Mouse (Mus musculus) MEL (cell line): ENCODE data around the gene Acrbp. TPM values are rescaled to one million over a fixed set of nuclear protein-coding genes. Genes with fewer than 3 reads are reported as not detected.

Experiments used
- DNase-seq: peaks from one replicate; pipeline ENCODE4 v3.0.0; 2011; ENCODE audit warnings: low read depth, low spot score
- H3K27ac ChIP-seq: 2 replicates; pipeline ENCODE4 v1.5.1; 2012; ENCODE audit warnings: low read depth, mild to moderate bottlenecking, control low read depth, low read length, moderate library complexity; ENCODE audit not compliant: control insufficient read depth
- H3K27me3 ChIP-seq, 2 experiments: fragments of 150-350 bp in 1 of 2; sonication (generic) in 1 of 2; 2 replicates each; pipeline ENCODE4 v1.6.1; 2012; ENCODE audit warnings: low read length in 2 of 2, mild to moderate bottlenecking in 2 of 2, improper control_type of control experiment in 1 of 2, moderate library complexity in 1 of 2; ENCODE audit not compliant: insufficient read depth in 2 of 2, control insufficient read depth in 1 of 2
- H3K36me3 ChIP-seq, 2 experiments: 2 replicates each; pipeline ENCODE4 v1.6.1; 2012 to 2014; ENCODE audit warnings: low read length in 2 of 2, improper control_type of control experiment in 1 of 2, inconsistent platforms in 1 of 2, mild to moderate bottlenecking in 1 of 2; ENCODE audit not compliant: insufficient read depth in 2 of 2, control insufficient read depth in 1 of 2
- H3K4me1 ChIP-seq, 2 experiments: fragments of 150-350 bp in 1 of 2; sonication (generic) in 1 of 2; 2 replicates each; pipeline ENCODE4 v1.6.1; 2012; ENCODE audit warnings: low read length in 2 of 2, improper control_type of control experiment in 1 of 2, mild to moderate bottlenecking in 1 of 2; ENCODE audit not compliant: insufficient read depth in 2 of 2, control insufficient read depth in 1 of 2
- H3K4me3 ChIP-seq, 2 experiments: fragments of 150-350 bp in 1 of 2; sonication (generic) in 1 of 2; 2 replicates each; pipeline ENCODE4 v1.5.1; 2012; ENCODE audit warnings: low read depth in 2 of 2, low read length in 2 of 2, mild to moderate bottlenecking in 2 of 2, moderate library complexity in 2 of 2, control low read depth in 1 of 2, improper control_type of control experiment in 1 of 2; ENCODE audit not compliant: control insufficient read depth in 1 of 2, insufficient read depth in 1 of 2
- H3K79me2 ChIP-seq: 2 replicates; pipeline ENCODE4 v1.6.1; 2012; ENCODE audit warnings: mild to moderate bottlenecking, low read length, moderate library complexity; ENCODE audit not compliant: control insufficient read depth, poor library complexity, insufficient read depth
- H3K9ac ChIP-seq: 2 replicates; pipeline ENCODE4 v1.6.1; 2012; ENCODE audit warnings: low read depth, mild to moderate bottlenecking, control low read depth, low read length, moderate library complexity; ENCODE audit not compliant: control insufficient read depth, poor library complexity, severe bottlenecking
- H3K9me3 ChIP-seq: fragments of 150-350 bp; sonication (generic); replicated peaks from 2 replicates; pipeline ENCODE4 v1.6.1; 2012; ENCODE audit warnings: mild to moderate bottlenecking, low read length, improper control_type of control experiment, moderate library complexity; ENCODE audit not compliant: insufficient read depth
- CHD1 ChIP-seq: IDR thresholded peaks from 2 replicates; pipeline ENCODE4 v1.6.1; 2012; ENCODE audit warnings: low read depth, mild to moderate bottlenecking, inconsistent platforms, low read length, improper control_type of control experiment
- CTCF ChIP-seq, 3 experiments: IDR thresholded peaks in 2 of 3; conservative IDR thresholded peaks in 1 of 3; 2 replicates each; pipeline ENCODE4 v1.5.1; 2011 to 2012; ENCODE audit warnings: low read length in 3 of 3, low read depth in 2 of 3, mild to moderate bottlenecking in 2 of 3, improper control_type of control experiment in 1 of 3, inconsistent platforms in 1 of 3, mixed read lengths in 1 of 3, moderate library complexity in 1 of 3; ENCODE audit not compliant: control insufficient read depth in 1 of 3, insufficient read depth in 1 of 3, poor library complexity in 1 of 3, severe bottlenecking in 1 of 3
- E2F4 ChIP-seq: IDR thresholded peaks from 2 replicates; pipeline ENCODE4 v1.6.1; 2011; ENCODE audit warnings: low read depth, low read length, improper control_type of control experiment, borderline replicate concordance
- ETS1 ChIP-seq: IDR thresholded peaks from 2 replicates; pipeline ENCODE4 v1.6.1; 2012; ENCODE audit warnings: low read depth, mild to moderate bottlenecking, inconsistent platforms, low read length, improper control_type of control experiment, moderate library complexity
- GABPA ChIP-seq: IDR thresholded peaks from 2 replicates; pipeline ENCODE4 v1.6.1; 2012; ENCODE audit warnings: low read depth, mild to moderate bottlenecking, inconsistent platforms, low read length, improper control_type of control experiment, moderate library complexity
- GATA1 ChIP-seq: IDR thresholded peaks from 2 replicates; pipeline ENCODE4 v1.6.1; 2011; ENCODE audit warnings: low read depth, low read length, improper control_type of control experiment
- HCFC1 ChIP-seq: IDR thresholded peaks from 2 replicates; pipeline ENCODE4 v1.6.1; 2012; ENCODE audit warnings: low read depth, mild to moderate bottlenecking, inconsistent platforms, low read length, improper control_type of control experiment, moderate library complexity
- KAT2A ChIP-seq: conservative IDR thresholded peaks from 2 replicates; pipeline ENCODE4 v1.6.1; 2012; ENCODE audit warnings: low read depth, low read length, improper control_type of control experiment, inconsistent platforms
- MAX ChIP-seq: IDR thresholded peaks from 2 replicates; pipeline ENCODE4 v1.6.1; 2011; ENCODE audit warnings: low read length, improper control_type of control experiment
- MEF2A ChIP-seq: IDR thresholded peaks from 2 replicates; pipeline ENCODE4 v1.6.1; 2014; ENCODE audit warnings: low read depth, mild to moderate bottlenecking, inconsistent platforms, low read length, improper control_type of control experiment; ENCODE audit not compliant: poor library complexity, insufficient replicate concordance, severe bottlenecking; ENCODE audit errors: extremely low read depth
- MYC ChIP-seq: IDR thresholded peaks from 2 replicates; pipeline ENCODE4 v1.6.1; 2011; ENCODE audit warnings: low read depth, mild to moderate bottlenecking, low read length, improper control_type of control experiment, moderate library complexity
- NELFE ChIP-seq: IDR thresholded peaks from 2 replicates; pipeline ENCODE4 v1.6.1; 2011; ENCODE audit warnings: low read depth, low read length, improper control_type of control experiment
- POLR2AphosphoS5 ChIP-seq: IDR thresholded peaks from 2 replicates; pipeline ENCODE4 v1.6.1; 2012; ENCODE audit warnings: low read depth, borderline replicate concordance, mild to moderate bottlenecking, inconsistent platforms, low read length, moderate library complexity, mixed read lengths
- RAD21 ChIP-seq: IDR thresholded peaks from 2 replicates; pipeline ENCODE4 v1.6.1; 2011; ENCODE audit warnings: mild to moderate bottlenecking, low read depth, low read length, improper control_type of control experiment
- RCOR1 ChIP-seq: IDR thresholded peaks from 2 replicates; pipeline ENCODE4 v1.6.1; 2012; ENCODE audit warnings: low read depth, mild to moderate bottlenecking, inconsistent platforms, low read length, improper control_type of control experiment
- SIN3A ChIP-seq: IDR thresholded peaks from 2 replicates; pipeline ENCODE4 v1.6.1; 2012; ENCODE audit warnings: low read length, improper control_type of control experiment, inconsistent platforms
- SMC3 ChIP-seq: IDR thresholded peaks from 2 replicates; pipeline ENCODE4 v1.6.1; 2011; ENCODE audit warnings: low read depth, low read length, improper control_type of control experiment
- TBP ChIP-seq: IDR thresholded peaks from 2 replicates; pipeline ENCODE4 v1.8.0; 2011; ENCODE audit warnings: low read depth, low read length, improper control_type of control experiment
- USF2 ChIP-seq, 2 experiments: IDR thresholded peaks; 2 replicates each; pipeline ENCODE4 v1.6.1; 2011 to 2012; ENCODE audit warnings: improper control_type of control experiment in 2 of 2, low read length in 2 of 2, borderline replicate concordance in 1 of 2, inconsistent platforms in 1 of 2, low read depth in 1 of 2, mild to moderate bottlenecking in 1 of 2; ENCODE audit not compliant: insufficient read depth in 1 of 2
- ZKSCAN1 ChIP-seq: IDR thresholded peaks from 2 replicates; pipeline ENCODE4 v1.6.1; 2012; ENCODE audit warnings: low read depth, mild to moderate bottlenecking, inconsistent platforms, low read length, improper control_type of control experiment, moderate library complexity
- ZMIZ1 ChIP-seq: IDR thresholded peaks from 2 replicates; pipeline ENCODE4 v1.6.1; 2012; ENCODE audit warnings: low read depth, mild to moderate bottlenecking, inconsistent platforms, low read length, improper control_type of control experiment, moderate library complexity
- polyA plus RNA-seq, 2 experiments: library from polyadenylated mRNA; stranded (reverse) in 1 of 2; unstranded in 1 of 2; fragments of >175 nt in 1 of 2; fragments of >200 nt in 1 of 2; gene quantifications; 2 replicates each; pipeline versions ENCODE4 v1.2.1 to v1.2.4; 2012; ENCODE audit warnings: low replicate concordance in 2 of 2, low read depth in 1 of 2; ENCODE audit not compliant: insufficient read length in 2 of 2, insufficient read depth in 1 of 2, missing spikeins in 1 of 2
- total RNA-seq: library from RNA; depleted of rRNA; stranded (reverse); fragments of 300-350 nt; gene quantifications from 2 replicates; pipeline ENCODE4 v1.2.3, GENCODE M21; 2012; rRNA removed

Acrbp gene
- total and polyA plus RNA-seq, 3 experiments: 3.3 to 5.3 TPM; not detected in 1

- TF ChIP-seq HCFC1 (no peak), ETS1 (0 out of 2 replicates have a peak, but pooled peaks have one; percentile 15), TBP (no peak), USF2 (IDR thresholded peaks at IDR 0.05; ENCODE audit: borderline replicate concordance in 1 of 2, insufficient read depth in 1 of 2, low read depth in 1 of 2, low read length in 2 of 2) (no peak), RCOR1 (no peak), CHD1 (no peak), MYC (peak; percentile 78), KAT2A (no peak), RAD21 (peak; percentile 35), ZMIZ1 (no peak), MAX (no peak), CTCF (IDR thresholded peaks at IDR 0.05 in 2 of 3, conservative IDR thresholded peaks at IDR 0.05 in 1 of 3; ENCODE audit: control insufficient read depth in 1 of 3, insufficient read depth in 1 of 3, low read depth in 2 of 3, low read length in 3 of 3, poor library complexity in 1 of 3, severe bottlenecking in 1 of 3) (peak; percentile 62 to 70 (median 69)), ZKSCAN1 (no peak), SMC3 (peak; percentile 65)
- TF ChIP-seq, all 39 proteins: peak for 5
- H3K27ac ChIP-seq: no peak overlapping the region
- no peaks in the 10 kb centered on the region for H3K27me3 ChIP-seq
- no peak overlapping the region for H3K4me3 ChIP-seq
- peak; percentile 79 for DNase-seq
- H3K9me3 ChIP-seq: no peaks in the 10 kb centered on the region
- no peaks in the 10 kb centered on the region for H3K79me2 ChIP-seq
- H3K9ac ChIP-seq: no peak overlapping the region
- H3K36me3 ChIP-seq: peaks cover 0 to 54% of the 10 kb centered on the region in 2 experiments; a peak in 2 of 4 replicates
- no peaks in the 10 kb centered on the region for H3K4me1 ChIP-seq
Measured at GRCm38 (mm10) chr6:125110927-125111326, 61.4 kb downstream of the Acrbp start.

- TF ChIP-seq POLR2AphosphoS5: no peak
- TF ChIP-seq MEF2A: no peak
- TF ChIP-seq RAD21: no peak
- no peak for TF ChIP-seq GABPA
- TF ChIP-seq NELFE: no peak
- no peak for TF ChIP-seq MAX
- TF ChIP-seq SIN3A: no peak
- TF ChIP-seq GATA1: no peak
- TF ChIP-seq MYC: no peak
- TF ChIP-seq E2F4: no peak
- TF ChIP-seq, all 39 proteins: peak for 0
- no peaks in the 10 kb centered on the region for H3K4me1 ChIP-seq
- H3K27me3 ChIP-seq: no peaks in the 10 kb centered on the region
- no peaks in the 10 kb centered on the region for H3K9me3 ChIP-seq
- H3K79me2 ChIP-seq: 0 out of 2 replicates have a peak, but pooled peaks cover 1% of the 10 kb centered on the region
- no peak overlapping the region for H3K4me3 ChIP-seq
- no peak overlapping the region for H3K9ac ChIP-seq
- no peak overlapping the region for H3K27ac ChIP-seq
- no peak for DNase-seq
- peaks cover 0 to 48% of the 10 kb centered on the region in 2 experiments; a peak in 2 of 4 replicates for H3K36me3 ChIP-seq
Measured at GRCm38 (mm10) chr6:125112553-125112952, 63.1 kb downstream of the Acrbp start.

Other genes with a start within 250 kb of the Acrbp start
- gene Spsb2, start 241.0 kb upstream of the Acrbp start, total RNA-seq: 5.2 and 7.3 TPM in 2 replicates
- gene Spsb2, start 241.0 kb upstream of the Acrbp start, polyA plus RNA-seq: 1 to 10 TPM in 1 of 2 experiments, not detected in 1; 7.7 TPM
- 440 and 731 TPM in 2 replicates for gene Tpi1, start 235.4 kb upstream of the Acrbp start, total RNA-seq
- 1,000 to 10,000 TPM in 1 of 2 experiments, 100 to 1,000 TPM in 1; 102 to 1,182 TPM for gene Tpi1, start 235.4 kb upstream of the Acrbp start, polyA plus RNA-seq
- 101 and 102 TPM in 2 replicates for gene Usp5, start 220.2 kb upstream of the Acrbp start, total RNA-seq
- gene Usp5, start 220.2 kb upstream of the Acrbp start, polyA plus RNA-seq: 100 to 1,000 TPM in 1 of 2 experiments, not detected in 1; 129 TPM
- 54.5 and 70.0 TPM in 2 replicates for gene Cdca3, start 220.1 kb upstream of the Acrbp start, total RNA-seq
- 100 to 1,000 TPM in 1 of 2 experiments, not detected in 1; 185 TPM for gene Cdca3, start 220.1 kb upstream of the Acrbp start, polyA plus RNA-seq
- gene Gnb3, start 209.4 kb upstream of the Acrbp start, total RNA-seq: 0.08 TPM in 1 of 2 replicates, not detected in the other
- under 1 TPM in 1 of 2 experiments, not detected in 1; 0.21 TPM for gene Gnb3, start 209.4 kb upstream of the Acrbp start, polyA plus RNA-seq
- gene P3h3, start 191.9 kb upstream of the Acrbp start, total RNA-seq: 0.23 and 0.29 TPM in 2 replicates
- 1 to 10 TPM in 1 of 2 experiments, not detected in 1; 2.1 TPM for gene P3h3, start 191.9 kb upstream of the Acrbp start, polyA plus RNA-seq
- gene Gpr162, start 185.7 kb upstream of the Acrbp start, total RNA-seq: 0.08 and 0.20 TPM in 2 replicates
- under 1 TPM in 1 of 2 experiments, not detected in 1; 0.84 TPM for gene Gpr162, start 185.7 kb upstream of the Acrbp start, polyA plus RNA-seq
- gene Cd4, start 161.5 kb upstream of the Acrbp start, total RNA-seq: not detected in 2 replicates
- not detected for gene Cd4, start 161.5 kb upstream of the Acrbp start, polyA plus RNA-seq
- 0.16 and 0.35 TPM in 2 replicates for gene Lag3, start 138.0 kb upstream of the Acrbp start, total RNA-seq
- 1 to 10 TPM in 1 of 2 experiments, not detected in 1; 1.3 TPM for gene Lag3, start 138.0 kb upstream of the Acrbp start, polyA plus RNA-seq
- gene Ptms, start 129.6 kb upstream of the Acrbp start, total RNA-seq: 19.8 and 31.8 TPM in 2 replicates
- 100 to 1,000 TPM in 1 of 2 experiments, not detected in 1; 177 TPM for gene Ptms, start 129.6 kb upstream of the Acrbp start, polyA plus RNA-seq
- gene Mlf2, start 118.3 kb upstream of the Acrbp start, total RNA-seq: 133 and 154 TPM in 2 replicates
- gene Mlf2, start 118.3 kb upstream of the Acrbp start, polyA plus RNA-seq: 100 to 1,000 TPM in 1 of 2 experiments, not detected in 1; 340 TPM
- 75.1 and 85.0 TPM in 2 replicates for gene Cops7a, start 84.2 kb upstream of the Acrbp start, total RNA-seq
- gene Cops7a, start 84.2 kb upstream of the Acrbp start, polyA plus RNA-seq: 100 to 1,000 TPM in 1 of 2 experiments, not detected in 1; 150 TPM
- 0.19 and 0.33 TPM in 2 replicates for gene Pianp, start 53.0 kb upstream of the Acrbp start, total RNA-seq
- gene Pianp, start 53.0 kb upstream of the Acrbp start, polyA plus RNA-seq: 1 to 10 TPM in 1 of 2 experiments, not detected in 1; 5.5 TPM
- gene Zfp384, start 40.5 kb upstream of the Acrbp start, total RNA-seq: 19.2 and 19.5 TPM in 2 replicates
- gene Zfp384, start 40.5 kb upstream of the Acrbp start, polyA plus RNA-seq: 10 to 100 TPM in 1 of 2 experiments, not detected in 1; 57.4 TPM
- gene Ing4, start 9.9 kb upstream of the Acrbp start, total RNA-seq: 26.3 and 29.5 TPM in 2 replicates
- 10 to 100 TPM in 1 of 2 experiments, not detected in 1; 34.9 TPM for gene Ing4, start 9.9 kb upstream of the Acrbp start, polyA plus RNA-seq
- gene Lpar5, start 18.2 kb downstream of the Acrbp start, total RNA-seq: 2.8 and 3.5 TPM in 2 replicates
- 10 to 100 TPM in 1 of 2 experiments, not detected in 1; 16.2 TPM for gene Lpar5, start 18.2 kb downstream of the Acrbp start, polyA plus RNA-seq
- gene Chd4, start 46.3 kb downstream of the Acrbp start, total RNA-seq: 173 and 193 TPM in 2 replicates
- 100 to 1,000 TPM in 1 of 2 experiments, 10 to 100 TPM in 1; 93.0 to 232 TPM for gene Chd4, start 46.3 kb downstream of the Acrbp start, polyA plus RNA-seq
- 210 and 263 TPM in 2 replicates for gene Nop2, start 82.2 kb downstream of the Acrbp start, total RNA-seq
- 100 to 1,000 TPM; 221 to 337 TPM for gene Nop2, start 82.2 kb downstream of the Acrbp start, polyA plus RNA-seq
- gene Iffo1, start 95.6 kb downstream of the Acrbp start, total RNA-seq: 75.4 and 96.1 TPM in 2 replicates
- gene Iffo1, start 95.6 kb downstream of the Acrbp start, polyA plus RNA-seq: 10 to 100 TPM in 1 of 2 experiments, not detected in 1; 96.9 TPM
- gene Gapdh, start 116.8 kb downstream of the Acrbp start, total RNA-seq: 723 and 1,144 TPM in 2 replicates
- 1,000 to 10,000 TPM in 1 of 2 experiments, not detected in 1; 1,834 TPM for gene Gapdh, start 116.8 kb downstream of the Acrbp start, polyA plus RNA-seq
- 86.6 and 88.8 TPM in 2 replicates for gene Ncapd2, start 142.0 kb downstream of the Acrbp start, total RNA-seq
- gene Ncapd2, start 142.0 kb downstream of the Acrbp start, polyA plus RNA-seq: 100 to 1,000 TPM in 1 of 2 experiments, not detected in 1; 394 TPM
- 208 and 251 TPM in 2 replicates for gene Mrpl51, start 142.1 kb downstream of the Acrbp start, total RNA-seq
- gene Mrpl51, start 142.1 kb downstream of the Acrbp start, polyA plus RNA-seq: 100 to 1,000 TPM in 1 of 2 experiments, not detected in 1; 286 TPM
- gene Vamp1, start 165.9 kb downstream of the Acrbp start, total RNA-seq: 1.1 and 1.5 TPM in 2 replicates
- 1 to 10 TPM in 1 of 2 experiments, not detected in 1; 5.5 TPM for gene Vamp1, start 165.9 kb downstream of the Acrbp start, polyA plus RNA-seq
- gene Tapbpl, start 182.2 kb downstream of the Acrbp start, total RNA-seq: 2.1 and 2.5 TPM in 2 replicates
- 1 to 10 TPM in 1 of 2 experiments, not detected in 1; 5.2 TPM for gene Tapbpl, start 182.2 kb downstream of the Acrbp start, polyA plus RNA-seq
- gene Cd27, start 187.3 kb downstream of the Acrbp start, total RNA-seq: not detected in 2 replicates
- under 1 TPM in 1 of 2 experiments, not detected in 1; 0.46 TPM for gene Cd27, start 187.3 kb downstream of the Acrbp start, polyA plus RNA-seq
- gene Tuba3a, start 236.4 kb downstream of the Acrbp start, total RNA-seq: not detected in 2 replicates
- under 1 TPM in 1 of 2 experiments, not detected in 1; 0.06 TPM for gene Tuba3a, start 236.4 kb downstream of the Acrbp start, polyA plus RNA-seq